Mouse (Mus musculus): ENCODE measurements around the gene Otos.

The Otos gene

DNA sequence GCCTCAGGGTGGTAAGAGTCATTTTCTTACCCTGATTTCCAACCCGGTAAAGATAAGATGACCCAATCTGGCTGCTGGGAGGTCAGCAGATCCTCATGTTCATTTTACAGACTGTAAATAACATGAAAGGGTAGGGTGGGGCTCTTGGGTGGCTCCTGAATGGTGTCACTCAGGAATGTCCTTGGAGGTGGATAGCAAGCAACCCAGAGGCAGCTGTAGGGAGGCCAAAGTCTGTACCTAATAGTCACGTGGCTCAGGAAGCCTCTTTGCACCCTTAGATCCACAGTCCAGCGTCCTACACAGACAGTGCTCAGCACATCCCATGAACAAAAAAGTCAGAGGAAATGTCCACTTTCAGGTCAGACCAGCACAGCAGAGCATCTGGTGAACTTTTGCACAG lies 52.6 kb downstream of the Otos start:
- no peak for DNase-seq
